Mouse (Mus musculus) embryo, embryonic 10 days (tissue): ENCODE measurements around the gene Inpp1.

Source experiments
- DNase-seq: peaks from one replicate; pipeline ENCODE4 v3.0.0-alpha.2; 2015; ENCODE audit warnings: low spot score

Inpp1 gene

DNA sequence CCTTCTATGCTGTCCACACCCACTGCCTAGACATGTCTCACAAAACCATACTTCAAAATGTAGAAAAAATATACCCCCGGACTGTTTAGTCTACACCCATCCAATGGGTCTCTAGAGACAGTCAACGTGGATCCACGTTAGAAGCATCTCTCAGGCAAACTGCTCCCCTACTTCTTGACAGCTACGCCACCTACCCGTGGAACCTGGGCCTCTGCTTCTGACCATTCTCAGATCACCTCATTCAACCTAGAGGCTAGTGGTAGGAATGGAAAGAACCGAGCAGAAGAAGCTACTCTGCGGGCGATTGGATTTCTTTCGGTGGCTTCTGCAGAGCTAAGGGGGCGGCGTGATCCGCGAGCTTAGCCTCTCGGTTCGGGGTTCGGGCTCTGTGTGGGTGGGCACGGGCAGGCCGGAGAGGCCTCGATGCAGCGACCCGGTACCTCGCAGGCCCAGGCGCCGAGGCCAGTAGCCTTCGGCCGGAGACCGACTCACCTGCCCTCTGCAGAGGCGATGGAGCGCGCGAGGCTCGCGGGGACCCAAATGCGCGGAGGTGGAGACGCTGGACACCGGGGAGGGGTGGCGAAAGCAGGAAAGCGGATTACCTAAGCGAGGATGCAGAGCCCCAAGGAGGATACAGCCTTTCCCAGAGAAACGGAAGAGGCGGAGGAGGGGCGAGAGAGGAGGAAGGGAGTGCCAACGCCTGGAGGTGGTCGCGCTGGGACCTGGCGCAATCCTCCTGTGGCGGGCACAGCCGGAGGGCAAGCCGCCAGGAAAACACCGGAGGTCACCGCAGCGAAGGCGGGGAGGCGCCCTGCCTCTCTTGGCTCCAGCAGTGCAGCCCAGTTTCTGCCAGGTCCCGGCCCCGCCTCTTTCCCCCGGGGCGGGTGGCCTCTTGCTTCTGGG, at the start of gene Inpp1:
Gene Inpp1 (minus strand): TSS at position 779 of the 903 bp plus-strand sequence.
- DNase-seq, result peak; percentile 72

DNA sequence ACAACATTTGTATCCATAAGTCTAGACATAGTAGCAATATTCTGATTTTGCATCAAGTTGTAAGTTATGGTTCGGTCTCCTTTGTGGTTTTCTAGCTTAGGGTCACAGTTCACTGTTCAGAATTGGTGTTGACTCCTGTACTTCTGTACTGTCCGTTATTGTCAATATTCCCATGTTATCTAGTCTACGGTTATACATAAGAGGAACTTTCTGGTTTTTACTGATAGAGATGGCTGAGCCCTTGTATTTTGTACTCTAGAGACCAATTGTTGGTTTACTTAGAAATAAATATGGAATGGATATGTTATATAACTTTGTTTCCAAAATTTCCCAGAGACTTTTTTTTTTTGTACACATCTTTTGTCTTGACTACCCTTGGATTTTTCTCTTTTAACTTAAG, 48.5 kb upstream of the Inpp1 start:
- DNase-seq, result no peak

DNA sequence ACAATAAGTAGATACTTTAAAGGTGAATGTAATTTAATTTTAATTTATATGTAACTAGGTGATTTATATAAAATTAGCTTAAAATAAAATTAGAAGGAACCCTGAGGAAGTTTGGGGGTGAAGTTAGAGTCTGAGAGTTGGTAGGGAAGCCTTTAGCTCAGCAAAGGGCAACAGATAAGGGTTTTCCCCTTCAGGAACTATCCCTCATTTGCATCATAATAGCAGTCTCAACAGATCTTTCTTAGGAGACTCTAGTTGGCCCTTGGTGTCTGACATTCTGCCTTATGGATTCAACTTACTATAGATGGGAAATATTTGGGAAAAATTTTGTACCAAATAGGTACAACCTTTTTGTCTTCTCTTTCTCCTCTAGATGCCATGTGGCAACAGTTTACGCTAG, 46.7 kb upstream of the Inpp1 start:
- DNase-seq, result no peak

DNA sequence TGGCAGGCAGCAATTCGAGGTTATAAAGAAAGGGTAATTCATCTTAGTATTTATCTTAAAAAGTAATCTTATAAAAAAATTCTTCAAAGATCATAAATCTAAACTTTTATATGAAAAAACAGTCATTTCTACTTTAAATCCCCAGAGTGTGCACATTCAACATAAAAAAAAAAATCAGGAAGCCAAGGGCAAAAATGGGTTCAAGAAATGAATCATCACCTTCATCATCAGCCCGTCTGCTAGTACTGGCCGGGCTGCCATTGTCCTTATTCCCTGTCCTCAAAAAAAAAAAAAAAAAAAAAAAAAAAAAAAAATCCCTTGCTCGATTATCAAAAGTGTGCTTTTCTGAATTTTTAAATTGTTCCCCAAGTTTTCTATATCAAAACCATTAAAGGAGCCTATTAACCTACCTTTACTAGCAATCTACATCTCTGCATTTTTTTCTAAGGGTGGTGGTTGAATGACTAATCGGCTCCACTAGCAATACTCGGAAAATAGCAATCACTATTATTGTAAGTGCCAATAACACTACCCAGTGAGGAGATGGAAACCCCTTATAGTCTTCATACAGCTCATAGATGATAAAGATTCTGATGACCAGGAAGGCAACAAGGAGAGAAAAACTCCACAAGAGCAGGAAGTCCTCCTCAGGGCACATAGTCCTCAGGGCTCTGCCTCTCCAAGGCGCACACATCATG, 38.6 kb upstream of the Inpp1 start:
- no peak for DNase-seq

DNA sequence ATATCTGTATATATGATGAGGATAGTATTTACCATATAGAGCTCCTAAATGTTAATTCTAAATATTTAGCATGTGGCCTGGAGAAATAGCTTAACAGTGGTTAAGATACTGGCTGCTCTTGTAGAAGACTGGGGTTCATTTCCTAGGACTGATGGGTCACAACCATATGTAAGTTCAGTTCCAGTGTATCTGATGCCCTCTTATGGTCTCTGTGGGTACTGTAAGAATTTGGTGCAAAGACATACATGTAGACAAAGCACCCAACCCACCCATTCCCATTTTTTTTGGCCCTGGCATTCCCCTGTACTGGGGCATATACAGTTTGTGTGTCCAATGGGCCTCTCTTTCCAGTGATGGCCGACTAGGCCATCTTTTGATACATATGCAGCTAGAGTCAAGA, 36.5 kb upstream of the Inpp1 start:
- DNase-seq, result peak; percentile 52

DNA sequence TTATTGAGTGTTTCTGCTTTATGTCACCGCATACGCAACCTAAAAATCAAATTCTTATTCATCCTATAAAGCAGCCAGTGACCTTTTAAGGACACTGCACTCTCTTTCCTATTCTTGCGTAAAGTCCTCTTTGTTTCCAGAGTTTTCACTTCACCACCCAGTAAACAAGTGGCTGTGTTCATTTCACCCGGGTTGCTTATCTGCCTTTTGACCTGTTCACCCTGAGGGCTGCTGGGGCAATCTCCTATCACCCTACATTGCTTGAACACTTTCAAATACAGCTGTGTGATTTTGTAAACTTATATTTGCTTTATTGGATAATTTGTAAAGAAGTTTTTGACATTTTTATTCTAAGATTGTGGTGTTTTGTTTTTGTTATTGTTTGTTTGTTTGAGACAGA, 31.9 kb upstream of the Inpp1 start:
- no peak for DNase-seq

DNA sequence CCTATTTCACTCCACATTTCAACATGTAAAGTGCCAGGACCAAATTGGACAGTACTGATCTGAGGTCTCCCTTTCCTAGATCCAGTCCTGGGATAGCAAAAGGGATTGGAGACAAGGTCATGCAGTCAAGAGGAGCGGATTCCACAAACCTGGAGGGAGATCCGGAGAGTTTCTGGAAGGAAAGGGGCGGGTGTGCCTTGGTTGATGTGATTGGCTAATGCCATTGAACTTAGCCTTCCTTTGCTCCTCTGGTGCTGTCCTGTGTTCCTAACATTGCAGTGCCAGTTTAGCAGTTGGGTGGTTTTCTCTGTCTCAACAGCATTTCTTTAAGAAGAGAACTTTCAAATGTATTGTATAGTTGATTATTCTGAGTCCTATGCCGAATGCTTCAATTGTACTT, 29.1 kb upstream of the Inpp1 start:
- DNase-seq, result no peak

DNA sequence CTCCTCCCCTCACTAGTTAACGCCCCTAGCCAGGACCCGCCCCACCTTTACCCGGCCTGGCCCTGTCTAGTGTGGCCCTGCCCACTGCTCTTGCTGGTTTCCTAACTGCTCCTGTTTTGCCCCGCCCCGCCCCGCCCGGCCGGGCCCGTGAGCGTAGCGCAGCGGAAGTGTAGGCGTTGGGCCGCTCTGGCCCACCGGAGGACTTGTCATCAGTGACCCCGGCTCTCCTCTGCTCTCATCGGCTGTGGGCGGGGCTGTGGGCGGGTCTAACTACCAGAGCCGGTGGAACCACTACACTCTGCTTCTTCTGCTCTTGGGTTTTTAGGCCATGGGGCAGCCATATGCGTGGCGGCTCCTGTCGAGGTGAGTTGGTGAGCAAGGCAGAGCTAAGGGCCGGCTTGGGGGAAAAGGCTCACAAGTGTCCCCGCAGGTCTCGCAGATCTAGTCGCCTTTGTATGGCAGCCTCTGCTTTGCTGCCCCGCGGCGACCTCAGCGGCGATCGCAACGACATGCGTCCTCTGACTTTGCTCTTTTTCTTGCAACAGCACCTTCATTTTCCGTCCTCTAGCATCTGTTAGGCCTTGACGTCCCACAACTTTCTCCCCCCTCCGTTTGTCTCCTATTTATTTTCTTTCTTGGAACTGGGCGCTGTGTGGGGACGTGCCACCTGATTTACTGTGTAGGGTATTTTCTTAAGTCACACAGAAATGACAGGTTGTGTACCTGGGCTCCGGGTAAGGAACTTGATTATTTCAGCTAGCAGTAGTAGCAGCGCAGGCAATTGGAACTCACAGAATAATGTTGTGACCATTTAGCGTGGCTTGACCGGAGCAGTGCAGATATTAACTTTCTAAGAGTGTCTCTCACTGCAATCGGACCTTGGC, 27.5 kb upstream of the Inpp1 start, which contains the start of gene Hibch:
Gene Hibch (plus strand): TSS at position 148 of the 884 bp plus-strand sequence.
- peak; percentile 98 for DNase-seq

DNA sequence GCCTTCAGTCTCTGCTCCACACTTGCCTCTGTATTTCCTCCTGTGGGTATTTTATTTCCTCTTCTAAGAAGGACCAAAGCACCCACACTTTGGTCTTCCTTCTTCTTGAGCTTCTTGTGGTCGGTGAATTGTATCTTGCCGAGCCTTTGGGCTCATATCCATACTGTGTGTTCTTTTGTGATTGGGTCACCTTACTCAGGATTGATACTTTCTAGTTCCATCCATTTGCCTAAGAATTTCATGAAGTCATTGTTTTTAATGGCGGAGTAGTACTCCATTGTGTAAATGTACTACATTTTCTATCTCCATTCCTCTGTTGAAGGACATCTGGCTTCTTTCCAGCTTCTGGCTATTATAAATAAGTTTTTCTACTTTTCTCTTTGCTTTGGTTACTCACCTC, 26.9 kb upstream of the Inpp1 start:
- DNase-seq, result no peak

DNA sequence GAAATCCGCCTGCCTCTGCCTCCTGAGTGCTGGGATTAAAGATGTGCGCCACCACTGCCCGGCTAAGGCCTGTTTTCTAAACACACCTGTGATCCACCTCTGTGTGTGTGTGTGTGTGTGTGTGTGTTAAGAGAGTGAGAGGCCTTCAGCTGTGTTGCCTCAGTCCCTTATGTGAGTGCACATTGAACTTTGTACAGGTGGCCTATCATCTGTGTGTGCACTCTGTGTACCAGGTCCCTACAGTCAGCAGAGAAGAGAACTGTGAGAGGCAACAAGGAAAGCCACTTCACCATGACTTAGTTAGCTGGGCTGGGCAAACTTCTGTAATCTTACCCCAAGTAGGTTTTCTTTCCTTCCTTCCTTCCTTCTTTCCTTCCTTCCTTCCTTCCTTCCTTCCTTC, 21.6 kb upstream of the Inpp1 start:
- no peak for DNase-seq

DNA sequence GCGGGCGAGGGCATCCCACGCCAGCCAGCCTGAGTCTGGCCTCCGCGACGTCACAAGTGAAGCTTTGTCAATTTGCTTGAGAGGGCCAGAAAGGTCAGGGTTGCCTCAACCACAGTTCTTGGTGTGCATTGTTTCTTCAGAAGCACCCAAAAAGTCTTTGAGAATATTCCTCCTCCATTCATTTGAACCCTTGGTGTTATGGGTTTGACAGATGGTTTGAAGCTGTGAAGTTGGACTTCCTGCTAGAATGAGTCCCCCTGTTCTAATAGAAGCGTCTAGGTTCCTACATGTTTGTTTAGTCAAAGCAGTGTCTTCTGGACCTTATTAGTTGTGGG, 292 bp upstream of the Inpp1 start:
- no peak for DNase-seq

DNA sequence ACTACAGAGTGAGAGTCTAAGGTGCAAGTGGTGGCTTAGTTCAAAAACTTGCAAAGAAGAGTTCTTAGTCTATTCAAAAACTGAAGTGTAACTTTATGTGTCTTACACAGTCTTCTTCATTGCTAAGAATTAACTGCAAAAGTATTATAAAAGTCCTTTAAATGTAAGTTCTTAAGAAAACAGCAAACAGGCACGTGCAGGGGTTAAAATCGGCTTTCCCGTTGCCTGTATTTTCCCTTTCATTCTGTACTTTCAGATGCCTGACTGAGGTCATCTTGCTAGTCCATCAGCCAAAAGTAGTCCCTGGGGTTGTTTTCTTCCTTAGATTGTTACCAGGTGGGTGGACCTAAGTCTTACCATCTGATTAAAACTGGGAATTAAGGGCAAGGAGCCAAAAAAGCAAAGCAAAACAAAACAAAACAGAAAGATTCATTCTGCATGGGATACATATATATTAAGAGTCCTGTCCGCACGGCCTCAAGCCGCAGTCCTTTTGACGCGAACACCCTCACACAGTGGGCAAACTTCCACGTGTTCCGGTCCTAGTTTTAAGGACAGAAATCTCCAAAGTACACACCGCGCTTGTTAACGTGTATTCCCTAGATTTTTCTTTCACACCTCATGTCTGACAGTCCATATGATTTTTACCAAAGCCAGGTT, 1.1 kb downstream of the Inpp1 start:
- DNase-seq, result peak; percentile 11

DNA sequence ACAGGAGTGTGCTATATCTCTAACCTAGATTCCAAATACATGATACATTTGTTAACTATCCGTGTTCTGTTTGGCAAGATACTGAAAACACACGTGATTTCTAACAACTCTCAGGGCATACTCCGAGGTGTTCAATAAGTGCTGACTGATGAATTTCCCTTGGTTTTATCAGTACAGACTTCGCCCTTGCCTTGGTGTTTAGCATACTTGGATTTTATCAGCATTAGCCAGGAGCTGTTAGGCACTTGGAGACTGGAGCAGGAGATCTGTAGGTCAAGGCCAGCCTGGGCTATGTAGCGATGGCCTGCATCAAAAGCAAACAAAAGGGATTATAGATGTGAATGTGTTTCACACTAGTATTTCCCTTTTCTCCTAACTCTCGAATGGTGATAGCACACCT, 9.0 kb downstream of the Inpp1 start:
- DNase-seq, result no peak

DNA sequence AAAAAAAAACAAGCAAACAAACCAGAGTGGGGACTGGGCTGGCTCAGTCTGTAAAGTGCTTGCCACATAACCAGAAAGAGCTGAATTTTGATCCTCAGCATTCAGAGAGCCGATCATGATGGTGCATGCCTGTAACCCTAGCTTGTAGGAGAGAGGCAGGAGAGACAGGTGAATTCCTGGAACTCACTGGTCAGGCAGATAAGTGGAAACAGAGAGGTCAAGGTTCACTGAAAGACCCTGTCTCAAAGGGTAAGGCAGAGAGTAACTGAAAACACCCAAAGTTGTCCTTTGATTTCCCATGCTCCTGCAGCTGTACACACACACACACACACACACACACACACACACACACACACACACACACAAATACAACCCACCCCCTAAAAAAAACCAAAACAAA, 12.4 kb downstream of the Inpp1 start:
- DNase-seq, result no peak

DNA sequence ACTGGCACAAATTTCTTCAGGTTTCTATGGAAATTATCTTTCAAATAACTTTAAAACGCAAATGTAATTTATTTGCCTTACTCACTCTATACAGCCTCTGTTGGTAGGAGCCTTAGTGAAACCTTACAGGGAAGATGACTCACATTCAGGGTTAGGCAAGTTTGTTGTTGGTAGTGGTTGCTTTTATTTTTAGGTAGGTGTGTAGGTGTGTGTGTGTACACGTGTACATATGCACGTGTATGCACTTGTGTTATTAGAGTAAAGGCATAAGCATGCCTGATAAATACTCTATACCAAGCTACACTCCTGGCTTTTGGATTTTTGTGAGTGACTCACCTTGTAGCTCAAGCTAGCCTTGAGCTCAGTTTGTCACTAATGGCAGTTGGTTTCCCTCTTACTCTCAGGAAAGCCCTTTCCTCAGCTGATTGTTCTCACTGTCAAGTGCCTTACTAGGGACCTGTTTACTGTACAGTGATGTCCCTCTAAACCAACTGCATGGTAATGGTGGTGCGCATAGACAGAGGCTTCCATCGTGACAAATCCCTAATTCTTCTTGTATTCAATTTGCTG, 15.0 kb downstream of the Inpp1 start:
- no peak for DNase-seq

DNA sequence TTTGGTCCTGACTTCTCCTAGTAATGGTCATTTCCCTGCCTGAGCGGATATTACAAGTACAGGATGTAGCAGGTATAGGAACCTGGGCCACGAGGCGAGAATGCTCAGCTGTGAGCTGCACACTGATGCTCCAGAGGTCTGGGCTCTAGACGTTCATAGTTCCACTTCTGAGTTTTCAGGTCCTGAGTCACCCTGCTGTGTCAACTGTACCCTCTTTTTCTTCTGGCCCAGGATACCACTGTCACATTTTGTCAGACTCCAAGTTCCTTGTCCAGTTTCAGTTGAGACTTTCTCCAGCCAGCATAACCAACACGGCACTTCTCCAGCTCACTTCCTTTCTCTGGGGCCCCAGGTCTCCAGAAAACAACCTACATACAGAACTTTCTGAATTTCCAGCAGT, 15.8 kb downstream of the Inpp1 start:
- no peak for DNase-seq

DNA sequence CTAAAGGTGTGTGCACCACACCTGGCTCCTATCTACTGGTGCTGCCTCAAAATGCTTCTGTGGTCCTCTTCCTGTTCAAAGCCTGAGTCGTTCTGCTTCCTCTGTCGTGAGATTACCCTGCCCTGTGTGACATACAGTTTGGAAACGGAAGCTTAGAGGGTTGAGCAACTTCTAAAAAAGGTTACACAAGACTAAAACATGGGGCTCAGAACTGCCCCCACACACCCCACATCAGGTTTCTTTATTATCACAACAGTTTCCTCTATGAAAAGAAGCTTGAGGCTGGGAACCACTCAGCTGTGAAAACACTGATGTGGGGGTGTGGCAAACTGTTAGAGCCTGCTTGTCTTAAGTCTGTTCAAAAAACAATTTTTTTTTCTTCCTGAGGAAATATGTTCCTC, 17.1 kb downstream of the Inpp1 start:
- no peak for DNase-seq

DNA sequence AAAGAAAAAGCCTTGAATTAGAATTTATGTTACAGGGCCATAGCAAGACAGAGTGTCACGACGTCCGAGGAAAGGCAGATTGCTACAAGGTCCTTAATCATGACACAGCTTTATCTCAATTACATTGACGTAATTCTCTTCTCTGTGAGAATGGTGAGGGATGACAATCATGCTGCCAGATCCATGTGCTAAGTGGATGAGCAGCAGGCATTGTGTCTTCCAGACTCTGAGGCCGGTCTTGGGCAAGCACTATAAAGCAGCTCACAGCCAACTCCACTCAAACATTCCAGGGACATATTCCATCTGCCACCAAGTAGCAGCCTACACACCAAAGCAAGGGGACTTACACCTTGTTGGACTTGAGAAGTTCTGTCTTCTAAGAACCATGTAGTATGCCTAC, 17.7 kb downstream of the Inpp1 start:
- no peak for DNase-seq

DNA sequence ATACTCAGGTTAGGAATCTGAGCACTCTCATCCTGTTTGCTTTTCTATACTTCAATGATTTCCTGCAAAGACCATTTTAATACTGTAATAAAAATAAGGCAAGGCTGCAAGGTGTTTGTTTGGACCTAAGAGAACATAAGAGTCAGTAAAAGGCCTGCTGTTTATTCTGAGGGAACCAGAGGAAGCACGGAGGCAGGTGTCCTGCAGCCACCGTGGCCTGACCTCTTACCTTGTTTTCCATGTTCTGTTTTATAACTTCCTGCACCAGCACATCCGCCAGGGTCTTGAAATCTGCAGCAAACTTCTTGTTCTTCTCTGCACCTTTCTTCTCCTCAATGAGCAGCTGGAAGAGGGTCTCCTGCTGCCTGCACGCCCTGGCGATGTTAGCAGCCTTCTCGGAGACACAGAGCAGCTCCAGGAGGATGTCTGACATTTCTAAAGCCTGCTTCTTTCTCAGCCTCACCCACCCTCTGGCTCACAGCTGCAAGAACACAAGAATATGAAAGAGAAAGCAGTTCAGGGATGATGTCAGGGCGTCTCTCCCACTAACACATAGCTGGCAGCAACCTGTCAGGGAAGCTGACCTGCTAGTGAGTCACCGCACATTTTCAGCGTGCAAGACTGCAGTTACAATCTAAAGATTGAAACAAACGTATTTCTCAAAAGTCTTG, 18.3 kb downstream of the Inpp1 start:
- DNase-seq, result no peak

DNA sequence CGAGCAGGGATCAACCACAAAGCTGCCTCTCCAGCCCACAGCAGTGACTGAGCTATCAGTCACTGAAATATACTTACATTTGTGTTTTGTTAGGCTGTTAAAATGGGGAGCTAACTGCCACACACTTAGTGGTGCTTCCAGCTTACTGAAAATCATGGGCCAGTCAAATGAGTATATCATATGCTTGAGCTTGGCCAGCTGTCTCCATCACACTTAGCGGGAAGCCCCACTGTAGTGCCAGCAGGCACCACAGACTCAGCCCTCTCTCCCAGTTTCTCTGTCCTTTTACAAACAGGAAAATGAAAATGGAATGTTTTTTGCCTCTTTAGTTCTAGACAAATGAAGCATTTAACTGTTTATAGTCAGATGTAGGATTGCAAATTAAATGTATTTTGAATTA, 21.6 kb downstream of the Inpp1 start:
- no peak for DNase-seq

DNA sequence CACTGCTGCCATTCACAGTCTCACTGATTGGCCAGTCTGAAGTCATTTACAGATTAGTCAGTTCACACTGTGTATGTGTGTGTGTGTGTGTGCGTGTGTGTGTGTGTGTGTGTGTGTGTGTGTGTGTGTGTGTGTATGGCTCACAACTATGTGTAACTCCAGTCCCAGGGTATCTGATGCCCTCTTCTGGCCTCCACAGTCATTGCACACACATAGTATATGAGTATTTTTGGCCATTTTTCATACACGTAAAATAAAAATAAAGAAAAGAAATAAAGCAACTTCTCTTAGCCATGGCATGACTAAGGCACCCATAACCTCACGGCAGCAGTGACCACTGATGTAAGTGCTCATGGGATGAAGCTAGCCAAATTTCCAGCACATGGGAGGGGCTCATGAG, 23.8 kb downstream of the Inpp1 start:
- no peak for DNase-seq
